Mouse (Mus musculus): Measurements from ENCODE around the gene Cc2d1a. TPM values are rescaled to one million over a fixed set of nuclear protein-coding genes. Genes with fewer than 3 reads are reported as not detected.

The Cc2d1a gene
- polyA plus RNA-seq, 1 experiment: not detected

- Histone ChIP-seq H3K4me1 (ENCODE audit: control insufficient read depth, insufficient read depth, low read length) (peaks cover 17% of the 10 kb centered on the region), H3K27ac (ENCODE audit: insufficient read depth, low read depth, low read length) (no peak overlapping the region), H3K4me3 (ENCODE audit: insufficient read depth, low read depth, low read length) (peak overlapping the region; percentile 77)
- WGBS: under 1% methylated on average over 29 of the region's 29 CpGs
- TF ChIP-seq CTCF (IDR thresholded peaks at IDR 0.05; ENCODE audit: insufficient read depth, low read depth, low read length) (0 out of 2 replicates have a peak, but pooled peaks have one; percentile 12), POLR2A (IDR thresholded peaks at IDR 0.05; ENCODE audit: insufficient read depth, low read depth, low read length) (no peak)
Observed at GRCm38 (mm10) chr8:84104221-84104620, 43.5 kb downstream of the Cc2d1a start.

DNA sequence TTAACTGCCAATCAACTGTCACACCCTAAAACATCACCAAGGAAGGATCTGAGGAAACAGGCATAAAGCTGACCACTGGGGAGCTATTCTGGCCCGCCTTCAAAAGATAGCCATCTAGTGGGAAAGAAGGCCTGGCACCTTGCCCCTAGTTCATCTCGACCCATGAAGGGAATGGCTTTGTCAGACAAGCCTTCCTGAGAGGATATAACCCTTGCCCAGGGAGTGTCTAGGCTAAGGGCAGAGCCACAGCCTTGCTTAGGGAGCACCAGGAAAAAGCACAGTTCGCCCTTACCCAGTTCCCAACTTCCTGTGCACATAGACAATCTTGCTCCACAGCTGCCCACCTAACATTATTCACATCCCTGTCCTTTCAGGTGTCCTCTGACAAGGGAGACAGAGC is 44.1 kb downstream of the Cc2d1a start:
- no peak for TF ChIP-seq POLR2A (IDR thresholded peaks at IDR 0.05; ENCODE audit: insufficient read depth, low read depth, low read length)
- TF ChIP-seq CTCF (IDR thresholded peaks at IDR 0.05; ENCODE audit: insufficient read depth, low read depth, low read length): no peak
- WGBS: 29% methylated on average over 3 of the region's 3 CpGs
- Histone ChIP-seq H3K4me3 (ENCODE audit: insufficient read depth, low read depth, low read length) (peak overlapping the region; percentile 77), H3K27ac (ENCODE audit: insufficient read depth, low read depth, low read length) (no peak overlapping the region), H3K4me1 (ENCODE audit: control insufficient read depth, insufficient read depth, low read length) (peaks cover 17% of the 10 kb centered on the region)

DNA sequence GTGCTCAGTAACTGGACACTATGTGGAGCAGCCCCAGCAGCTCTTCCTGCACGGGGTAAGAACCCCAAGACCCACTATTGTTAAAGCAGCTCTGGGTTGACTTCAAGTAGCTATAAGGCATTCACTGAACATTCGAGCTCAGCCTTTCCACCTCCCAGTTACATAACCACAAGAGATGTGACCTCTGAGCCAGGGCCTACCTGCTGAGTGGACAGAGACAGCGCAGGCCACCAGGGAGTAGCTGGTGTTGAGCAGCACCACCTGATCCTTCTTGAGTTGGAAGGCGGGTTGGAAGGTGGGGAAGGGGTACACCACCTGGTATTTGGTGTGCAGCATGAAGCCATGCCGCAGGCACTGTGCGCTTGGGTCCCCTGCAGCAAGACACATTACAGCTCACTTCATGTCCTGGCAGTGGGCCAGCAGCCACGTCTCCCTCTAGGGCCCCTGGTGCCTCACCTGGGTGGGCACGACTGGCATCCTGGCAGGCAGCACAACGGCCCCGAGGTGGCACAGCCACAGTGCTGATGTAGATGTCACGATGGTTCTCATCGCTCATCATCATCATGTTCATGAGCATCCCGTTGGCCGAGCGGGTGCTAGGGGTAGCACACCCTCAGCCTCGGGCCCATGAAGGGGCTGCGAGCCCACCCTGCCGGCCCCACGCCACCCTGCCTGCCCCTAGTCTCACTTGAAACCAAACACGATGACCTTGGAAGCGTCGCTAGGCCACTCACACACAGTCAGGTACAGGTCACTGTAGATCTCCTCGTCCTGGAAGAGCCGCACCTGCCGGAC is 46.1 kb downstream of the Cc2d1a start:
- 86% methylated on average over 25 of the region's 25 CpGs for WGBS
- peaks cover 17% of the 10 kb centered on the region for H3K4me1 ChIP-seq (ENCODE audit: control insufficient read depth, insufficient read depth, low read length)
- TF ChIP-seq CTCF (IDR thresholded peaks at IDR 0.05; ENCODE audit: insufficient read depth, low read depth, low read length): no peak
- no peak for TF ChIP-seq POLR2A (IDR thresholded peaks at IDR 0.05; ENCODE audit: insufficient read depth, low read depth, low read length)

DNA sequence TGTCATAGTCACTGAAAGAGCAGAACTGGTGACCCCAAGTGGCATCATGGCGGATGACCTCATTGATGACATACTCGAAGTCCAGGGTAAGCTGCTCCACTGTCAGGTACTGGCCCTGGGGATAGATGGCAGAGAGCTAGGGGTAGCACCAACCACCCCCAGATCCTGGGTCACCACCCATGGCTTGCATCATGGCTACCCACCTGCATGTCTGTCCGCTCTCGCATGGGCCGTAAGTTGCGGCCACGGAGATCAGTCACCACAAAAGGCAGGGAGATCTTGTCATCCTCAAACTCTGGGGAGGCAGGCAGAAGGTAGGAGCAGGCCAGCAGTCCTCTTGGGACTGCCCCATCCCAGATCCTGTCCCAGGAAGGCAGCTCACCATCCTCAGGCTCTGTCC is 49.4 kb downstream of the Cc2d1a start:
- Histone ChIP-seq H3K4me1 (ENCODE audit: control insufficient read depth, insufficient read depth, low read length) (peaks cover 11% of the 10 kb centered on the region), H3K27ac (ENCODE audit: insufficient read depth, low read depth, low read length) (no peak overlapping the region), H3K4me3 (ENCODE audit: insufficient read depth, low read depth, low read length) (no peak overlapping the region)
- TF ChIP-seq CTCF (IDR thresholded peaks at IDR 0.05; ENCODE audit: insufficient read depth, low read depth, low read length) (no peak), POLR2A (IDR thresholded peaks at IDR 0.05; ENCODE audit: insufficient read depth, low read depth, low read length) (no peak)
- 90% methylated on average over 7 of the region's 7 CpGs for WGBS

More for the DNA sequence above, 46.1 kb downstream of the Cc2d1a start:
- Histone ChIP-seq H3K4me3 (ENCODE audit: insufficient read depth, low read depth, low read length) (no peak overlapping the region), H3K27ac (ENCODE audit: insufficient read depth, low read depth, low read length) (no peak overlapping the region)

- Histone ChIP-seq H3K4me1 (ENCODE audit: control insufficient read depth, insufficient read depth, low read length) (no peaks in the 10 kb centered on the region), H3K4me3 (ENCODE audit: insufficient read depth, low read depth, low read length) (no peak overlapping the region), H3K27ac (ENCODE audit: insufficient read depth, low read depth, low read length) (no peak overlapping the region)
- TF ChIP-seq POLR2A (IDR thresholded peaks at IDR 0.05; ENCODE audit: insufficient read depth, low read depth, low read length) (no peak), CTCF (IDR thresholded peaks at IDR 0.05; ENCODE audit: insufficient read depth, low read depth, low read length) (no peak)
- WGBS: 57% methylated on average over 8 of the region's 8 CpGs
Observed at GRCm38 (mm10) chr8:84096061-84096460, 51.7 kb downstream of the Cc2d1a start.

- Histone ChIP-seq H3K27ac (ENCODE audit: insufficient read depth, low read depth, low read length) (no peak overlapping the region), H3K4me1 (ENCODE audit: control insufficient read depth, insufficient read depth, low read length) (peaks cover 19% of the 10 kb centered on the region), H3K4me3 (ENCODE audit: insufficient read depth, low read depth, low read length) (no peak overlapping the region)
- TF ChIP-seq POLR2A (IDR thresholded peaks at IDR 0.05; ENCODE audit: insufficient read depth, low read depth, low read length) (no peak), CTCF (IDR thresholded peaks at IDR 0.05; ENCODE audit: insufficient read depth, low read depth, low read length) (no peak)
- 73% methylated on average over 8 of the region's 8 CpGs for WGBS
Observed at GRCm38 (mm10) chr8:84090585-84090984, 57.2 kb downstream of the Cc2d1a start.

- 50% methylated on average over 9 of the region's 9 CpGs for WGBS
- TF ChIP-seq POLR2A (IDR thresholded peaks at IDR 0.05; ENCODE audit: insufficient read depth, low read depth, low read length) (no peak), CTCF (IDR thresholded peaks at IDR 0.05; ENCODE audit: insufficient read depth, low read depth, low read length) (no peak)
- Histone ChIP-seq H3K4me1 (ENCODE audit: control insufficient read depth, insufficient read depth, low read length) (peaks cover 26% of the 10 kb centered on the region), H3K27ac (ENCODE audit: insufficient read depth, low read depth, low read length) (no peak overlapping the region), H3K4me3 (ENCODE audit: insufficient read depth, low read depth, low read length) (no peak overlapping the region)
Observed at GRCm38 (mm10) chr8:84089277-84089676, 58.5 kb downstream of the Cc2d1a start.

DNA sequence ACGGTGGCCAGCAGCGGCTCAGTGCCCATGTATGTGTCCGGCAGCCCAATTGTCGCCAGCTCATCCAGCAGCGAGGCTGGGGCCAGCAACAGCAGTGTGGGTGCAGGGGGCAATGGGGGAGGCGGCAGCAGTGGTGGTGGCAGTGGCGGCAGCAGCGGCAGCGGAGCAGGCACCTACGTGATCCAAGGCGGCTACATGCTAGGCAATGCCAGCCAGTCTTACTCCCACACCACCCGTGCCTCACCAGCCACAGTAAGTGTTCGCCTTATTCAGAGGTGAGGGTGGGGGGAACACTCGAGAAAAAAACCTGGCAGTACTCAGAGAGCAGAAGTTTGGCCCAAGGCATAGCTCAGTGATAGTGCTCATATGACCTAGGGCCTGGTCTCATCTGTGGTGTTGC is 59.9 kb downstream of the Cc2d1a start:
- 81% methylated on average over 14 of the region's 14 CpGs for WGBS
- Histone ChIP-seq H3K4me1 (ENCODE audit: control insufficient read depth, insufficient read depth, low read length) (peaks cover 28% of the 10 kb centered on the region), H3K27ac (ENCODE audit: insufficient read depth, low read depth, low read length) (no peak overlapping the region), H3K4me3 (ENCODE audit: insufficient read depth, low read depth, low read length) (no peak overlapping the region)
- no peak for TF ChIP-seq CTCF (IDR thresholded peaks at IDR 0.05; ENCODE audit: insufficient read depth, low read depth, low read length)
- no peak for TF ChIP-seq POLR2A (IDR thresholded peaks at IDR 0.05; ENCODE audit: insufficient read depth, low read depth, low read length)

DNA sequence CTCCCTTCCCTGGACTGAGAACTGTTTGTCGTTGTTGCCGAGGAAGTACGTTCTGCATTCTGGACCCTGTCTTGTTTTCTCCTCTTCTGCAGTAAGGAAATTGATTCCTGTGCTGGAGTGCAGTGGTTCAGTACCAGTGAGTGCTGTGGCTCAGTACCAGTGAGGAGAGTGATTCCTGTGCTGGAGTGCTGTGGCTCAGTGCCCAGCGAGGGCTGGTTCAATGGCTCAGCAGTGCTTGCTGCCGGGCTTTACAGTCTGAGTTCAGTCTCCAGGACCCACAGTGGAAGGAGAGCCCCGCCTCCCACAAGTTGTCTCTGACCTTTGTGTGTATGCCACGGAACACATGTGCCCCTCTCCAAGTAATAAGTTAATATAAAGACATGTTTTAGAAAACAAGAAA is 60.6 kb downstream of the Cc2d1a start:
- TF ChIP-seq CTCF (IDR thresholded peaks at IDR 0.05; ENCODE audit: insufficient read depth, low read depth, low read length): no peak
- TF ChIP-seq POLR2A (IDR thresholded peaks at IDR 0.05; ENCODE audit: insufficient read depth, low read depth, low read length): no peak
- Histone ChIP-seq H3K27ac (ENCODE audit: insufficient read depth, low read depth, low read length) (no peak overlapping the region), H3K4me3 (ENCODE audit: insufficient read depth, low read depth, low read length) (no peak overlapping the region), H3K4me1 (ENCODE audit: control insufficient read depth, insufficient read depth, low read length) (peaks cover 28% of the 10 kb centered on the region)
- 90% methylated on average over 7 of the region's 7 CpGs for WGBS
